Mouse (Mus musculus) heart, embryonic 16.5 days (tissue): ENCODE measurements around the gene Sycn. TPM values are rescaled to one million over a fixed set of nuclear protein-coding genes. Genes with fewer than 3 reads are reported as not detected.

Source experiments
- ATAC-seq: fragments of 200-750 bp; cut with Nextera tagmentation; replicated peaks from 2 replicates; pipeline ENCODE4 v1.8.0; 2017; ENCODE audit warnings: moderate number of reproducible peaks; ENCODE audit not compliant: insufficient read depth, low FRiP score; ENCODE audit errors: extremely low read depth
- H3K27ac ChIP-seq: fragments of 300-500 bp; sonication (generic); 2 replicates; pipeline ENCODE4 v1.5.1; 2014; ENCODE audit warnings: mild to moderate bottlenecking, low read length, control low read depth, moderate library complexity
- H3K27me3 ChIP-seq: fragments of 300-500 bp; sonication (generic); 2 replicates; pipeline ENCODE4 v1.6.1; 2014; ENCODE audit warnings: low read length, mixed read lengths; ENCODE audit not compliant: control insufficient read depth, insufficient read depth
- H3K36me3 ChIP-seq: fragments of 300-500 bp; sonication (generic); 2 replicates; pipeline ENCODE4 v1.6.1; 2014; ENCODE audit not compliant: control insufficient read depth, insufficient read depth
- H3K4me1 ChIP-seq: fragments of 300-500 bp; sonication (generic); 2 replicates; pipeline ENCODE4 v1.6.1; 2014; ENCODE audit warnings: low read length, mixed read lengths; ENCODE audit not compliant: control insufficient read depth, insufficient read depth
- H3K4me2 ChIP-seq: fragments of 300-500 bp; sonication (generic); 2 replicates; pipeline ENCODE4 v1.6.1; 2014; ENCODE audit warnings: low read depth, mild to moderate bottlenecking, control low read depth, low read length
- H3K4me3 ChIP-seq: fragments of 300-500 bp; sonication (generic); 2 replicates; pipeline ENCODE4 v1.5.1; 2014; ENCODE audit warnings: mild to moderate bottlenecking, control low read depth, low read length
- H3K9ac ChIP-seq: fragments of 300-500 bp; sonication (generic); 2 replicates; pipeline ENCODE4 v1.6.1; 2014; ENCODE audit warnings: low read length, control low read depth
- H3K9me3 ChIP-seq: fragments of 300-500 bp; sonication (generic); replicated peaks from 2 replicates; pipeline ENCODE4 v1.6.1; 2016; ENCODE audit warnings: low read length; ENCODE audit not compliant: control insufficient read depth
- WGBS: fragments of 180-500 bp; shearing (Covaris S2); extraction: QIAGEN DNeasy Blood & Tissue Kit; methylation state at CpG from one replicate; pipeline ENCODE4 v1.1.7; 2014; 5-methylcytosine and 5-hydroxymethylcytosine counted together
- polyA plus RNA-seq: library from polyadenylated mRNA; unstranded; fragments of >200 nt; fragmentation: Nextera tagmentation; extraction: Ambion mirVana; gene quantifications from 2 replicates; pipeline ENCODE4 v1.2.1, GENCODE M21; 2015

Gene Sycn
- polyA plus RNA-seq, 1 experiment from 2014 or later: not detected

DNA sequence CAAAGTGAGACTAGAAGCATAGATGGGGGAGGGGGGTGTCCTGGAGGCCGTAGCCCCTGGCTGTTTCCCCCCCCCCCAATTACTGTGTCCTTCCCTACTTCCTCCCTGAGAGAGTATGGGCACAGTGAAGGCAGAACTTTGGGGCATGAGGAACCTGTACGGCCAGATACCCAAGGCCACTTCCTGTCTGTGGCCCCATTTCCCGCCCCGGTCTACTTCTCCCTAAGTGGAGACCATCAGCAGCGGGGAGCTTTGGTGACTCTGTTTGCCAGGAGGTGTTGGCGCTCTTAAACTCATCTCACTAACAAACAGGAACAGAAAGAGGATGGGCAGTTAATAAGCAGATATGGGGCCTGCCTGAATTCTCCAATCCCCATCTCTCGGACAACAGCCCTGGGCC, 6.9 kb downstream of the Sycn start:
- ATAC-seq: no peak
- Histone ChIP-seq H3K4me1 (0 out of 2 replicates have a peak, but pooled peaks cover 3% of the 10 kb centered on the region), H3K4me3 (no peak overlapping the region), H3K36me3 (no peaks in the 10 kb centered on the region), H3K4me2 (no peak overlapping the region), H3K27ac (no peak overlapping the region), H3K27me3 (peaks cover 41% of the 10 kb centered on the region), H3K9ac (no peak overlapping the region), H3K9me3 (no peaks in the 10 kb centered on the region)
- 63% methylated on average over 7 of the region's 7 CpGs for WGBS

DNA sequence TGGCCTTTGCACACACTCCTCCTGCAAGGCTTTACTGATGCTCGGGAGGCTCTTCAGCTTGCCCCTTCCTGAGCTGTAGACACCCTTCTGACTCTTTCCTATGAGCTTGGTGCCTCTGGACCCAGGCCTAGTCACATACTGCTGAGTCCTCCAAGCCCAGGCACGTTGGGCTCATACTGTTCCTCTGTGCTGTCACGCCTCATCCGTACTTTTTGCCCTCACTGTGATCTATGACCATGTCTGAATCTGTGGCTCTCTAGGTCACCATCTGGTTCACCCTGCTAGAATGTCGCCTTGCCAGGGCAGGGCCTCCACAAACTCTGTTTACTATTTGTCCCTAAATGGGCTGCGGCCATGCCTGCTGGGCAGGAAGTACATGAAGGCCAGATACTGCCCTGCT, 12.4 kb downstream of the Sycn start:
- no peaks in the 10 kb centered on the region for H3K36me3 ChIP-seq
- ATAC-seq: no peak
- H3K9me3 ChIP-seq: no peaks in the 10 kb centered on the region
- no peak overlapping the region for H3K4me3 ChIP-seq
- H3K9ac ChIP-seq: no peak overlapping the region
- H3K27ac ChIP-seq: no peak overlapping the region
- H3K4me2 ChIP-seq: no peak overlapping the region
- WGBS: 81% methylated on average over 6 of the region's 6 CpGs
- peaks cover 2% of the 10 kb centered on the region; the same call in 1 of the 2 replicates for H3K27me3 ChIP-seq
- H3K4me1 ChIP-seq: peaks cover 7% of the 10 kb centered on the region; the same call in 1 of the 2 replicates

DNA sequence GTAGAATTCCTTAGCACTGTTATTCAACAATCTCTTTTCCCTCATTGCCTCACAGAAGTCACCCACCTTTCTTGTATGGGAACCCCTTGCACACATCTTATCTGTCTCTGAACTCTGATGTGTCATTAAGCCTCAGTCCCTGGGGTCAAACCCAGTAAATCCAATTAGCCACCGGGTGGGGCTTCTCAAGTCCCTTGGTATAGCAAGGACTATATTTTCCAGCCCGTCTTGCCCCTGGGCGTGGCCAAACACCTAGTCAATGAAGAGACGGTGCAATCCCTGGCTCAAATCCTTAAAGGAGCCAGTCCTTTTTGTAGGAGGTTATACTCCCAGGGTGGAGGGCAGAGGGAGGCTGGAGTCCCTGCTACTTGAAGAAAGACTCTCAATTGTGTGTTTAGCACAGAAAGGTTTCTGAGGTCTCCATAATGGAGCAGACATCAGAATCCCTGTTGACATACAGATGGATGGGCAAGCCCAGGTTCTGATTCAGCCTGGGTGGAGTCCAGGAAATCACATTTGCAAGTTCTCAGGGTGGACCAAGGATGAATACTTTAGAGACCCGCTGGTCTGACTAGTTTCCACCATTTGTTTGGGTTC, 15.4 kb downstream of the Sycn start:
- H3K27me3 ChIP-seq: no peaks in the 10 kb centered on the region
- ATAC-seq: no peak
- WGBS: 15% methylated on average over 5 of the region's 5 CpGs
- peaks cover 7% of the 10 kb centered on the region for H3K36me3 ChIP-seq
- no peak overlapping the region for H3K9ac ChIP-seq
- H3K4me2 ChIP-seq: no peak overlapping the region
- peaks cover 9% of the 10 kb centered on the region; the same call in 1 of the 2 replicates for H3K4me1 ChIP-seq
- no peak overlapping the region for H3K4me3 ChIP-seq
- no peak overlapping the region for H3K27ac ChIP-seq
- no peaks in the 10 kb centered on the region for H3K9me3 ChIP-seq

DNA sequence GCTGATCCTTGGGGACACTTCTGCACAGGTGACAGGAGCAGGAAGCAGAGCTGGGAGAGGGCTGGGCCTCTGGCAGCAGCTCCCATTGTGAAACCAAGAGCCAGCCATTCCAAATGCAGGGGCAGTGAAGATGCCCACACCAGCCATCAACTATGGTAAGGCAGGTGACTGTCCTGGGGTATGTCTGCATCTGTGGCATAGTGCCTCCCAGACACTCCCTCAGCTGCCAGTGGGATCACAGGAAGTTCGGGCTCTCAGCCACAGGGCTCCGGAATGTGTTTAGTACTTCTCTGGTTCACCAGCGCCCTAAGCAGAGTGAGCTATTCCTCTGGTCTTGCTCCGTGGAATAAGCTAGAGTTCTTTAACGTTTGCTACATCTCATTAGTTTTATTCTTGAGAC, 16.4 kb downstream of the Sycn start:
- peak overlapping the region; percentile 0 for H3K27ac ChIP-seq
- no peak overlapping the region for H3K9ac ChIP-seq
- no peaks in the 10 kb centered on the region for H3K9me3 ChIP-seq
- WGBS: 51% methylated on average over 5 of the region's 5 CpGs
- no peak for ATAC-seq
- no peak overlapping the region for H3K4me2 ChIP-seq
- H3K27me3 ChIP-seq: no peaks in the 10 kb centered on the region
- H3K4me1 ChIP-seq: peaks cover 9% of the 10 kb centered on the region; the same call in 1 of the 2 replicates
- H3K4me3 ChIP-seq: no peak overlapping the region
- peaks cover 12% of the 10 kb centered on the region for H3K36me3 ChIP-seq

DNA sequence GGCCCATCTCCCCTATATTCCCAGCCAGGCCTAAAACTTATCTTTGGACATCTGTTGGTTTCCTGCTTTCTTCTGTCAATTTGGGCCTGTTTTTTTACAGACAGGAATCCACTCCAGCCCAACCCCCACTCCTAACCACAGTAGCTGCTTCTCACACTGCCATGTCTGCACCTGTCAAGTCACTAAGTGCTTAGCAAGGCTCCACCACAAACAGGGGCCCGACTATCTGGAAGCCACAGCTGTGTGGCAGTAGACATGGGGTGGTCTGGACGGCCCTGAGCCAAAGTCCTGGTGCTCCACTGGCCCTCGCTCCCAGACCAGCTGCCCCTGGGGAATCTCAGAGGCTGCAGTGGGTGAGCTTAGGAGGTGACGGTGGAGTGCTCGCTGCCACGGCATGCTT, 17.0 kb downstream of the Sycn start:
- Histone ChIP-seq H3K9me3 (no peaks in the 10 kb centered on the region), H3K4me2 (no peak overlapping the region), H3K9ac (no peak overlapping the region), H3K4me1 (peaks cover 9% of the 10 kb centered on the region; the same call in 1 of the 2 replicates), H3K27ac (peak overlapping the region; percentile 43), H3K27me3 (no peaks in the 10 kb centered on the region), H3K4me3 (no peak overlapping the region), H3K36me3 (peaks cover 17% of the 10 kb centered on the region)
- ATAC-seq: peak; percentile 70
- 42% methylated on average over 6 of the region's 6 CpGs for WGBS

DNA sequence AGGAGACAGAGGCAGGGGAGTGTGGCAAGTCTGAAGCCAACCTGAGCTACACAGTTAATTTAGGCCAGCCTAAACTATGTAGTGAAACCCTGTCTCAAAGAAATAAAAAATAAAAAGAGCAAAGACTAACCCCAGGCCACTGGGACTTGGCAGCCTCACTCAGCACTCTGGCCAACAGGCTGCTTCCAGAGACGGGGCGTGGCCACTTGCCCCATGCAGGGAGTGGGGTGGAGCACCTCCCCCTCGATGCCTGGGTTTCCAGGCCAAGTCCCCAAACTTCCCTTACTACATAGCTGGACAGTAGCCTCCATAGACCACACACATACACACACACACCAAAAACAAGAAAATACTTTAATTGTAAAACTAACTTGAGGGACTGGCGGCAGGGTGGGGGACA, 17.8 kb downstream of the Sycn start:
- Histone ChIP-seq H3K4me3 (no peak overlapping the region), H3K27me3 (no peaks in the 10 kb centered on the region), H3K36me3 (peaks cover 20% of the 10 kb centered on the region), H3K9ac (no peak overlapping the region), H3K4me1 (peaks cover 9% of the 10 kb centered on the region; the same call in 1 of the 2 replicates), H3K9me3 (no peaks in the 10 kb centered on the region), H3K27ac (no peak overlapping the region), H3K4me2 (no peak overlapping the region)
- ATAC-seq: peak; percentile 52
- 42% methylated on average over 4 of the region's 4 CpGs for WGBS

DNA sequence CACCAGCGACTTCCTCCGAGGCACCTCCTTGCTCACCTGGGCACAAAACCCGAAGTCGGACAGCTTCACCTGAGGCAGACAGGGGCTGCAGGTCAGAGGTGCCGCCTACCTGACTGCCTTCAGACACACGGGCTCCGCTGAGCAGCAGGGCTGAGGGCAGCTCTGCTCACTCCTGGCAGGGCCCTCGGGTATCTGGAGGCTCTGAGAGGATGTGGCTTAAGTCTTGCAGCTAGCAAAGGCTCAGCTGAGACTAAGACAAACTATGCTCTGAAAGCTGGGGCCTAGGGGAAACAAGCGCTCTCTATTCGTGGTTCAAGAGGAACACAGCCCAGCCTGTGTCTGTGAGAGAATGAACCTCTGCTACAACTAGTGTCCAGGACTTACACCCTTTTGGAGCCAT, 20.2 kb downstream of the Sycn start:
- no peak overlapping the region for H3K9ac ChIP-seq
- peaks cover 27% of the 10 kb centered on the region for H3K36me3 ChIP-seq
- WGBS: 88% methylated on average over 10 of the region's 10 CpGs
- H3K27me3 ChIP-seq: no peaks in the 10 kb centered on the region
- H3K4me2 ChIP-seq: no peak overlapping the region
- peak overlapping the region; percentile 19; the same call in 1 of the 2 replicates for H3K27ac ChIP-seq
- no peak overlapping the region for H3K4me3 ChIP-seq
- H3K4me1 ChIP-seq: peaks cover 9% of the 10 kb centered on the region; the same call in 1 of the 2 replicates
- H3K9me3 ChIP-seq: no peaks in the 10 kb centered on the region
- no peak for ATAC-seq

DNA sequence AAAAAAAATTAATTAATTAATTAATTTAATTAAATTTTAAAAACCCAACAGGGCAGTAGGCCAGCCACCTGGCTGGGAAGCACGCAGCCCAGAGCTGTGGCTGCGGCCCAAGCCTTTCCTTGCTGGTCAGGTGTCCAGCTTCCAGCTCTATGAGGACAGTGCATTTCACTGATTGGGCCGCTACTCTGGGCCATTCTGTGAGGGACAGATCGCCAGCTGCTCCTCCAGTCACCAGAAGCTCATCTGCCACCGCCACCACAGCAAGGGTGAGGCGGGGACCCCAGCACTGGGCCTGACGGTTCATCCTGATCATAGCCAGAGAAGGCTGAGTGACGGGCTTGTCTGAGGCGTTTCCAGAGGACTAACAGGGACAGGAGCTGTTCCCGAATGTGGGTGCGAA, 21.3 kb downstream of the Sycn start:
- ATAC-seq: no peak
- 87% methylated on average over 11 of the region's 11 CpGs for WGBS
- Histone ChIP-seq H3K36me3 (peaks cover 31% of the 10 kb centered on the region), H3K4me3 (no peak overlapping the region), H3K9ac (no peak overlapping the region), H3K4me2 (no peak overlapping the region), H3K4me1 (peaks cover 9% of the 10 kb centered on the region; the same call in 1 of the 2 replicates), H3K27ac (no peak overlapping the region), H3K27me3 (no peaks in the 10 kb centered on the region), H3K9me3 (no peaks in the 10 kb centered on the region)

DNA sequence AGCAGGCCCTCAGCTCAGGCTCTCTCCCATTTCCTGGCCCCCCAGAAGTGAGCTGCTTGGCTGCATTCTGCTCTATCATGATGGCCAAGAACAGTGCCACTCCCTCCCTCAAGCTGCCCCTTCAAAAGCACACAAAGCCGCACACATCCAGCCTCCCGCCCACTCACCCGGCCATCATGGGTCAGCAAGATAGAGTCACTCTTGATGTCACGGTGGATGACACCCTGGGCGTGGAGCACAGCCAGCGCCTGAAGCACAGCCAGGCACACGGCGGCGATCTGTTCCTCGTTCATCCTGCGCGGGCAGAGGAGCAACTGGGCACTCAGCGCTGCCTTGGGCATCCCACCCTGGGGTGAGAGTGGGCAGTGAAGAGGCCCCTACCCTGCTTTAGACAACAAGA, 21.7 kb downstream of the Sycn start:
- Histone ChIP-seq H3K4me1 (peaks cover 6% of the 10 kb centered on the region; the same call in 1 of the 2 replicates), H3K9ac (no peak overlapping the region), H3K4me3 (no peak overlapping the region), H3K27me3 (no peaks in the 10 kb centered on the region), H3K36me3 (peaks cover 33% of the 10 kb centered on the region), H3K27ac (no peak overlapping the region), H3K9me3 (no peaks in the 10 kb centered on the region), H3K4me2 (no peak overlapping the region)
- WGBS: 93% methylated on average over 13 of the region's 13 CpGs
- no peak for ATAC-seq
